Mouse (Mus musculus): ENCODE measurements around the gene Dhx29. TPM values are rescaled to one million over a fixed set of nuclear protein-coding genes. Genes with fewer than 3 reads are reported as not detected.
A peak's percentile ranks its signal among the peaks of the same experiment; 100 is the strongest.
"Not testable (repeated sequence)": the region's sequence is repeated elsewhere in the genome, so short reads cannot be mapped to it uniquely, and the experiment has no call there.

Dhx29 gene
- total RNA-seq, 2 experiments from 2014 or later: 20.1 to 21.7 TPM

GRCm38 (mm10) chr13:112985605-112986450 is 58.6 kb downstream of the Dhx29 start:
- DNase-seq (ENCODE audit: low spot score in 2 of 2): no peak
- intact Hi-C loops (cut with DNase I): loop anchor here (5.0 kb wide), 1 partner anchor 59 kb away; the partner anchor contains the start of genes Dhx29 and Mtrex

GRCm38 (mm10) chr13:112986451-112986950 is 59.2 kb downstream of the Dhx29 start:
- intact Hi-C loops (cut with DNase I): loop anchor here (5.0 kb wide), 1 partner anchor 59 kb away; the partner anchor contains the start of genes Dhx29 and Mtrex
- DNase-seq (ENCODE audit: low spot score in 2 of 2): no peak

- DNase-seq (ENCODE audit: low spot score in 2 of 2): peak; percentile 94 to 95
- intact Hi-C loops (cut with DNase I): loop anchor here (5.0 kb wide), 1 partner anchor 60 kb away; the partner anchor contains the start of genes Dhx29 and Mtrex
Observed at GRCm38 (mm10) chr13:112987532-112987943, 60.3 kb downstream of the Dhx29 start, which contains the start of gene Ccno. Gene Ccno, plus strand, starts transcription at chr13:112987802.

GRCm38 (mm10) chr13:112987991-112988390 is 60.7 kb downstream of the Dhx29 start:
- no peak for DNase-seq (ENCODE audit: low spot score in 2 of 2)
- intact Hi-C loops (cut with DNase I): loop anchor here (2.0 to 5.0 kb wide), 2 partner anchors 47 to 61 kb away; partner anchors contain the start of genes Cdc20b, Dhx29 and Mtrex

- no peak for DNase-seq (ENCODE audit: low spot score in 2 of 2)
- intact Hi-C loops (cut with DNase I): loop anchor here (2.0 to 5.0 kb wide), 2 partner anchors 46 to 62 kb away; partner anchors contain the start of genes Cdc20b, Dhx29 and Mtrex
Observed at GRCm38 (mm10) chr13:112988866-112989265, 61.6 kb downstream of the Dhx29 start.

- no peak for DNase-seq (ENCODE audit: low spot score in 2 of 2)
- intact Hi-C loops (cut with DNase I): loop anchor here (2.0 to 5.0 kb wide), 2 partner anchors 45 to 62 kb away; partner anchors contain the start of genes Cdc20b, Dhx29 and Mtrex
Observed at GRCm38 (mm10) chr13:112989541-112989940, 62.3 kb downstream of the Dhx29 start.

GRCm38 (mm10) chr13:112990346-112990745 is 63.1 kb downstream of the Dhx29 start:
- DNase-seq (ENCODE audit: low spot score in 2 of 2): no peak
- intact Hi-C loops (cut with DNase I): no loop called here

- intact Hi-C loops (cut with DNase I): no loop called here
- no peak for DNase-seq (ENCODE audit: low spot score in 2 of 2)
Observed at GRCm38 (mm10) chr13:112993531-112994152, 66.4 kb downstream of the Dhx29 start, which contains the start of gene Mcidas. Gene Mcidas, plus strand, starts transcription at chr13:112993845.

- peak; percentile 41 to 47 for DNase-seq (ENCODE audit: low spot score in 2 of 2)
- intact Hi-C loops (cut with DNase I): no loop called here
Observed at GRCm38 (mm10) chr13:112994191-112994590, 66.9 kb downstream of the Dhx29 start.

- no peak for DNase-seq (ENCODE audit: low spot score in 2 of 2)
- intact Hi-C loops (cut with DNase I): no loop called here
Observed at GRCm38 (mm10) chr13:112996407-112996806, 69.2 kb downstream of the Dhx29 start.

- intact Hi-C loops (cut with DNase I): no loop called here
- DNase-seq (ENCODE audit: low spot score in 2 of 2): no peak
Observed at GRCm38 (mm10) chr13:112997369-112997768, 70.1 kb downstream of the Dhx29 start.

GRCm38 (mm10) chr13:112998427-112999201 is 71.4 kb downstream of the Dhx29 start:
- intact Hi-C loops (cut with DNase I): no loop called here
- DNase-seq (ENCODE audit: low spot score in 2 of 2): peak; percentile 59 to 72

GRCm38 (mm10) chr13:113000090-113000489 is 72.8 kb downstream of the Dhx29 start:
- intact Hi-C loops (cut with DNase I): no loop called here
- DNase-seq (ENCODE audit: low spot score in 2 of 2): no peak

- no peak for DNase-seq (ENCODE audit: low spot score in 2 of 2)
- intact Hi-C loops (cut with DNase I): no loop called here
Observed at GRCm38 (mm10) chr13:113000576-113001318, 73.5 kb downstream of the Dhx29 start.

GRCm38 (mm10) chr13:113012683-113013082 is 85.4 kb downstream of the Dhx29 start:
- intact Hi-C loops (cut with DNase I): no loop called here
- no peak for DNase-seq (ENCODE audit: low spot score in 2 of 2)

- DNase-seq (ENCODE audit: low spot score in 2 of 2); intact Hi-C loops (cut with DNase I): not testable (repeated sequence)
Observed at GRCm38 (mm10) chr13:113013174-113013953, 86.1 kb downstream of the Dhx29 start.

Measured in left cerebral cortex, postnatal 25 days (tissue).